Comparison of ENCODE assay signal across 7 mouse cellular contexts in the genomic region with DNA sequence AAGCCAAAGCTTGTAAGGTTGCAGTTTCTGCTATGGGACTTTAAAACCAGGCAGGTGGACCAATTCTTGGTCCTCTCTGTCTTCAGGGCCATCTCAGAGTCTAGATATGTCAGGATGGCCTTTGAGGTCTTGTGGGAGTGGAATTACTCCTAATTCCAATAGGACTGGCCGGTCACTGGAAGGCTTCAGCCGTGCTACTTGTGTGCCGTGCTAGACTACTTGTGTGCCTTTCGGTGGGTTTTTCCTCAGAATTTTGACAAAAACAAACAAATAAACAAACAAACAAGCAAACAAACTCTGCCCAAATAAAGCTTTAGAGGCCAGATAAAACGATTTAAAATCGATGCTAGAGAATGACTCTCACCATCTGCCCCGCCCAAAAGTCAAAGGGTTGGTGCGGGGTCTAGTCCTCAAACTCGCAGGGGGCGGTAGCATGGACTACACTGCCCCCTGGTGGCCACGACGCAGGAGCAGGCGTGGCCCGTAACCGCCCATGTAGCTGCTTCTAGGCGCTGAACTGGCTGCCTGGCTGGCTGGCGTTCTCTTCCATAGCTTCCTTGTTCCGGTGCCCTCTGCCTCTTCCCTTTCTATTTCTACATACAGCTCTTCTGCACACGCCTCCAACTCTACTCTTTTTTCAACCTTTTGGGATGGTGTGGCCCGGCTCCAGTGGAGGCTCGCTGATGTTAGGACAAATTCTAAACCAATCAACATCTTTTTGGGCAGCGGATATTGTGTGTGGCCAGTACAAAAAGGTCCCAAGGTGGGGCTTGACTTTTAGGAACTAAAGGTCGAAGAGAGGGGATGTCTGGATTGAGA. TPM values are rescaled to one million over a fixed set of nuclear protein-coding genes. Genes with fewer than 3 reads are reported as not detected.
DNase-seq lines count a peak whose midpoint lies in the region; ATAC-seq and TF ChIP-seq lines count a peak whose summit lies in the region.

No protein-coding gene starts in this region.

- no peaks in the 10 kb centered on the region for H3K4me1 ChIP-seq in intestine, postnatal 0 days (replicated peaks; ENCODE audit: control insufficient read depth, insufficient read depth, low read length)
- peaks cover 4% of the 10 kb centered on the region; the same call in 1 of the 2 replicates for H3K4me1 ChIP-seq in midbrain, embryonic 11.5 days (ENCODE audit: control insufficient read depth, insufficient read depth, low read length)

- H3K4me3 ChIP-seq in intestine, postnatal 0 days (ENCODE audit: low read depth, low read length): no peak overlapping the region
- no peak overlapping the region for H3K4me3 ChIP-seq in midbrain, embryonic 11.5 days (ENCODE audit: low read depth, low read length)

- WGBS in intestine, postnatal 0 days: 16% methylated on average over 23 of the region's 23 CpGs
- 21% methylated on average over 23 of the region's 23 CpGs for WGBS in midbrain, embryonic 11.5 days

- peak; percentile 83 to 92 for DNase-seq in adrenal gland, adult 18-20 months (ENCODE audit: low spot score in 2 of 2)
- DNase-seq in embryo, embryonic 11 days: peak; percentile 92
- peak; percentile 85 for DNase-seq in left cerebral cortex, postnatal 4 days
- peak; percentile 98 for DNase-seq in midbrain, embryonic 11.5 days (ENCODE audit: low spot score, missing footprints)
- DNase-seq in right cerebral cortex, postnatal 4 days: peak; percentile 82

- intact Hi-C loops in left cerebral cortex, postnatal 4 days (cut with DNase I): loop anchor here (10.0 kb wide), 1 partner anchor 108 kb away; no protein-coding TSS in a partner anchor

- H3K4me2 ChIP-seq in intestine, postnatal 0 days (replicated peaks; ENCODE audit: low read depth): peak overlapping the region; percentile 49
- H3K4me2 ChIP-seq in midbrain, embryonic 11.5 days: peak overlapping the region; percentile 30; the same call in 1 of the 2 replicates

- peak; percentile 99 for TF ChIP-seq CTCF in intestine, postnatal 0 days (IDR thresholded peaks at IDR 0.05; ENCODE audit: low read depth)

- peak; percentile 99 for ATAC-seq in granulocyte monocyte progenitor cell, adult 5-6 weeks (replicated peaks; ENCODE audit: poor library complexity, severe bottlenecking)
- ATAC-seq in intestine, postnatal 0 days: peak; percentile 84
- ATAC-seq in midbrain, embryonic 11.5 days (ENCODE audit: low FRiP score): peak; percentile 97

- H3K27me3 ChIP-seq in intestine, postnatal 0 days (replicated peaks; ENCODE audit: control insufficient read depth, insufficient read depth, low read length): no peaks in the 10 kb centered on the region
- no peaks in the 10 kb centered on the region for H3K27me3 ChIP-seq in midbrain, embryonic 11.5 days (ENCODE audit: control insufficient read depth, insufficient read depth, low read length)

- no peaks in the 10 kb centered on the region for H3K36me3 ChIP-seq in intestine, postnatal 0 days (ENCODE audit: control insufficient read depth, insufficient read depth)
- no peaks in the 10 kb centered on the region for H3K36me3 ChIP-seq in midbrain, embryonic 11.5 days (ENCODE audit: control insufficient read depth, insufficient read depth, low read length)

- H3K9me3 ChIP-seq in intestine, postnatal 0 days (ENCODE audit: control insufficient read depth): no peaks in the 10 kb centered on the region
- H3K9me3 ChIP-seq in midbrain, embryonic 11.5 days (ENCODE audit: control insufficient read depth, low read length): no peaks in the 10 kb centered on the region; the same call in 1 of the 2 replicates

- no peak overlapping the region; the same call in 1 of the 2 replicates for H3K27ac ChIP-seq in intestine, postnatal 0 days (ENCODE audit: low read depth, low read length)
- H3K27ac ChIP-seq in midbrain, embryonic 11.5 days (ENCODE audit: low read depth, low read length): no peak overlapping the region

- no peak overlapping the region for H3K9ac ChIP-seq in intestine, postnatal 0 days (ENCODE audit: low read depth, low read length)
- H3K9ac ChIP-seq in midbrain, embryonic 11.5 days (ENCODE audit: low read length): peak overlapping the region; percentile 38

RNA-seq across cellular contexts. Expression of a gene that starts 5.4 kb away (rescaled TPM):
- not detected for total RNA-seq in adrenal gland, adult 18-20 months (2021)
- not detected in 2 replicates for total RNA-seq in granulocyte monocyte progenitor cell, adult 5-6 weeks (2014; fragmentation: Nextera tagmentation)
- total RNA-seq in granulocyte monocyte progenitor cell, adult 5-6 weeks (2017): not detected in 2 replicates
- not detected in 2 replicates for polyA plus RNA-seq in intestine, postnatal 0 days (2015; fragmentation: Nextera tagmentation; extraction: Ambion mirVana)
- total RNA-seq in left cerebral cortex, postnatal 4 days (2021): under 1 TPM in 1 of 2 experiments, not detected in 1; 0.94 TPM
- polyA plus RNA-seq in midbrain, embryonic 11.5 days (2014; fragmentation: Nextera tagmentation; extraction: Ambion mirVana): not detected in 2 replicates

RNA-seq across cellular contexts. Expression of a gene that starts 53.0 kb away (rescaled TPM):
- 10 to 100 TPM; 11.8 to 14.1 TPM for total RNA-seq in adrenal gland, adult 18-20 months (2021)
- 22.0 and 32.6 TPM in 2 replicates for total RNA-seq in granulocyte monocyte progenitor cell, adult 5-6 weeks (2014; fragmentation: Nextera tagmentation)
- 26.9 and 30.5 TPM in 2 replicates for total RNA-seq in granulocyte monocyte progenitor cell, adult 5-6 weeks (2017)
- polyA plus RNA-seq in intestine, postnatal 0 days (2015; fragmentation: Nextera tagmentation; extraction: Ambion mirVana): 2.5 and 3.2 TPM in 2 replicates
- total RNA-seq in left cerebral cortex, postnatal 4 days (2021): 10 to 100 TPM; 50.1 to 53.3 TPM
- polyA plus RNA-seq in midbrain, embryonic 11.5 days (2014; fragmentation: Nextera tagmentation; extraction: Ambion mirVana): 13.5 and 14.2 TPM in 2 replicates
